Mouse (Mus musculus) spleen, postnatal 4 days (tissue): Measurements from ENCODE around the gene Olfr895.

ENCODE experiments used
- DNase-seq, 2 experiments: peaks; one replicate each; pipeline ENCODE4 v3.0.0; 2022; ENCODE audit warnings: low spot score in 2 of 2

Gene Olfr895

DNA sequence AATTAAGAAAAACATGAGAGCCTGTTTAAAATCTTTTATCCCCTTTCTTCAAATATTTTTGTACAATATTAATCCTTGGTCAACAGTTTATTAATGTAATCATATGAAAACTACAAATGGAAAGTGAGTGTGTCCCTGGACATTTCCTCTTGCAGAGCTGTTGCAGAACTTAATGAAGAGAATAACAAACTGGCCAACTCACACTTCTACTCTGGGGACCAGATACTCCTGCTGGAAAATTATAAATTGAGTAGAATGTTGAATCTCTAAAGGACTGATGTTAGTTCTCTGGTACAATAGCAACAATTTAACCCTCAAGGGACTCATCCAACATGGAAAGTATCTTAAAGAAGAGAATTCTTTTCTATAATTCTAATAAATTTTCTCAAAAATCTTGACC lies at the start of gene Olfr895:
Gene Olfr895 (plus strand): TSS at position 301 of the 400 bp plus-strand sequence.
- DNase-seq: no peak

DNA sequence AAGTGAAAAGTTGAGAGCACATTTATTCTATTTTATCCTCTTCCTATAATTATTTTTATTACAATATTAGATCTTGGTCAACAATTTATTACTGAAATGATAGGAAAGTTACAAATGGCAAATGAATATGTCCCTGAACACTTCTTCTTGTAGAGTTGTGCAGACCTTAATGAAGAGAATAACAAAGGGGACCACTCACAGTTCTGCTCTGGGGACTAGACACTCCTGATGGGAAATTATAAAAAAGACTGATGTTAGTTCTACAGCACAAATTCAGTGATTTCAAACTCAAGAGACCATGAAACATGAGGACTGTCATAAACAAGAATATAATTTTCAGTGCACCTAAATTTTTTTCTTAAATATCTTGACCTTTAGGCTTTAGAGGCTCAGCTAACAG lies 15.2 kb upstream of the Olfr895 start, which contains the start of gene Olfr143:
Gene Olfr143 (plus strand): TSS at position 301 of the 400 bp plus-strand sequence.
- no peak for DNase-seq

DNA sequence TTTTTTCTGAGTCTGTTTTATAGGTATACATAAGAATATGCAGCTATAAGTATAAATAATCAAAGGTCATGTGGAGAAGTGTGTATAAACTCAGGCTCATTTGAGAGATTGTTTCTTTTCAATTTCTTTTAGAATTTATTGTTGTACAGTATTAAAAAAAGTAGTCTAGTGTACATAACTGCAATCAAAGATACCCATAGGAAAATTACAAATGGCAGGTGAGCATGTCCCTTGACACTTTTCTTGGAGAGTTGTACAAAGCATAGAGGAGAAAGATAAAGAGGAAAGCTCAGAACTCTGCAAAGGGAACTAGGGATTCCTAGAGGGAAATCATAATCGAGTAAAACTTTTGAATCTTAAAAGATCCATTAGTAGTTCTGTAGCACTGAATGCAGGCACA lies 23.2 kb downstream of the Olfr895 start, which contains the start of gene Olfr896-ps1:
Gene Olfr896-ps1 (plus strand): TSS at position 301 of the 400 bp plus-strand sequence.
- DNase-seq: no peak
